Mouse (Mus musculus): ENCODE measurements at regions not wholly inside any gene's neighbourhood (a gene's known extent, or its start where the extent isn't known, plus 50 kb on each side); places are given as distances from the start of the nearest gene placed in this dataset.

DNA sequence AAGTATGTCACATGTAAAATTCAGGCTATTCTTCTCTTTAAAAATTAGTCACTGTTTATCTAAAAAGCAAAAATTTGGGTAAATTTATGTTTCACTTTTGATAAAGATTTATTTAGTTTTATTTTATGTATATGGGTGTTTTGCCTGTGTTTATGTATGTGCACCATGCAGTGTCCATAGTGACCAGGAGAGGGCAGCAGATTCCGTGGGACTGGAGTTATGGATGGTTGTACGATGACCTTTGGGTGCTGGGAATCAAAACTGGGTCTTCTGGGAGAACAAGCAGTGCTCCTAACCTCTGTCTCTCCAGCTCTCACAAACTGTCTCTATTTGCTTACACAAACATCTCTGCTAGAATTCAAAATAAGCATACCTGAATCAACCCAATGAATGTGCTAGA, 146.4 kb upstream of the Habp2 start:
- no peaks in the 10 kb centered on the region for H3K27me3 ChIP-seq (ENCODE audit: control insufficient read depth, insufficient read depth, low read length)
- peak; percentile 37 for TF ChIP-seq CTCF (IDR thresholded peaks at IDR 0.05; ENCODE audit: low read depth)
- no peak for TF ChIP-seq EP300 (optimal IDR thresholded peaks at IDR 0.05)
- DNase-seq (ENCODE audit: low spot score) (no peak), ATAC-seq (ENCODE audit: low FRiP score, low TSS enrichment) (no peak)
- no peak overlapping the region for H3K4me3 ChIP-seq (ENCODE audit: low read depth, low read length)
- H3K36me3 ChIP-seq (ENCODE audit: control insufficient read depth, insufficient read depth, low read length) = no peaks in the 10 kb centered on the region
- H3K4me2 ChIP-seq (replicated peaks; ENCODE audit: low read depth) = no peak overlapping the region
- H3K4me1 ChIP-seq (replicated peaks; ENCODE audit: control insufficient read depth, insufficient read depth) = no peaks in the 10 kb centered on the region
- peaks cover 6% of the 10 kb centered on the region; the same call in 1 of the 2 replicates for H3K9me3 ChIP-seq (ENCODE audit: control insufficient read depth, low read length)
- no peak overlapping the region for H3K27ac ChIP-seq (replicated peaks)
- WGBS = 82% methylated on average over 2 of the region's 2 CpGs
- H3K9ac ChIP-seq (ENCODE audit: low read length) = no peak overlapping the region

DNA sequence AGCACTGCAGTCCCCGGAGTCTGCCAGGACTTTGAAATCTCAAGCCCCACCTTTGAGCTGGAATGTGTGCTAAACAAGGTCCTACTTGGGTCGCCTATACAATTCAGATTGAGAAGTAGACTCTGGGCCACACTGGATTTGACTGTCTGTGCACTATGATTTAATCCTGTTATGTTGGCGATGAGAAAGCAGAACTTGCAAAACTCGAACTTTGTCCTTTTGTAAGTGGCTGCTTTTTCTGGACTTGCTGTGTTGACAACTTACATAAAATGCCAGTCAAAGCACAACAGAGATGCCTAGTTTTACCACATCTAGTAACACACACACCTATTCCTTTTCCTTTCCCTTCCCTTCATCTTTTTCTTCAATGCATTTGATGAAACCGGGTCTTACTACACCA, 142.7 kb upstream of the Habp2 start:
- no peaks in the 10 kb centered on the region for H3K4me1 ChIP-seq (replicated peaks; ENCODE audit: control insufficient read depth, insufficient read depth)
- no peak overlapping the region for H3K4me2 ChIP-seq (replicated peaks; ENCODE audit: low read depth)
- no peak overlapping the region for H3K9ac ChIP-seq (ENCODE audit: low read length)
- DNase-seq (ENCODE audit: low spot score) (no peak), ATAC-seq (ENCODE audit: low FRiP score, low TSS enrichment) (no peak)
- TF ChIP-seq CTCF (IDR thresholded peaks at IDR 0.05; ENCODE audit: low read depth) = no peak
- TF ChIP-seq EP300 (optimal IDR thresholded peaks at IDR 0.05) = no peak
- 72% methylated on average over 5 of the region's 5 CpGs for WGBS
- no peak overlapping the region for H3K27ac ChIP-seq (replicated peaks)
- H3K9me3 ChIP-seq (ENCODE audit: control insufficient read depth, low read length) = peaks cover 6% of the 10 kb centered on the region; the same call in 1 of the 2 replicates
- H3K4me3 ChIP-seq (ENCODE audit: low read depth, low read length) = no peak overlapping the region
- no peaks in the 10 kb centered on the region for H3K36me3 ChIP-seq (ENCODE audit: control insufficient read depth, insufficient read depth, low read length)
- H3K27me3 ChIP-seq (ENCODE audit: control insufficient read depth, insufficient read depth, low read length) = no peaks in the 10 kb centered on the region

DNA sequence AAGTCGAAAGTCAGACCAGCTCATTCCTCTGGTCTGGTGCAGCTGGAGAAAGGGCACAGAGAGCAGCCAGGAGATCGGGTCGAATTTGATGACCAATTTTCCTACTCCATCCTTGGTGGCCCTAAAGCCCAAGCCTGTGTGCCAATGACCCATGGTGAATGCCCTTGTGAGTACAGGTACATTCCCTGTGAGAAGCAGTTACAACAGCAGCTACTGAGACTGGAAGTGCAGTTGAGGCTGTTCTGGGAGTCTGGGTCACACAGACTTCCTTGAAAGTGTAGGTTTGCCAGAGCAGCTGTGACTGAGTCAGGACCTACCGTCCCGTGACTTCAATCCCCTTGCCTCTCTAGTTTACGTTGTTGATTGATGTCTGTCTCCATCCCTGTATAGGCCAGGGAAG, 129.8 kb upstream of the Habp2 start:
- Histone ChIP-seq H3K27me3 (ENCODE audit: control insufficient read depth, insufficient read depth, low read length) (no peaks in the 10 kb centered on the region), H3K4me3 (ENCODE audit: low read depth, low read length) (no peak overlapping the region), H3K36me3 (ENCODE audit: control insufficient read depth, insufficient read depth, low read length) (no peaks in the 10 kb centered on the region), H3K4me1 (replicated peaks; ENCODE audit: control insufficient read depth, insufficient read depth) (no peaks in the 10 kb centered on the region), H3K27ac (replicated peaks) (no peak overlapping the region), H3K9me3 (ENCODE audit: control insufficient read depth, low read length) (no peaks in the 10 kb centered on the region), H3K4me2 (replicated peaks; ENCODE audit: low read depth) (no peak overlapping the region), H3K9ac (ENCODE audit: low read length) (no peak overlapping the region)
- 77% methylated on average over 6 of the region's 6 CpGs for WGBS
- no peak for TF ChIP-seq EP300 (optimal IDR thresholded peaks at IDR 0.05)
- no peak for TF ChIP-seq CTCF (IDR thresholded peaks at IDR 0.05; ENCODE audit: low read depth)
- DNase-seq (ENCODE audit: low spot score) = no peak
- no peak for ATAC-seq (ENCODE audit: low FRiP score, low TSS enrichment)

DNA sequence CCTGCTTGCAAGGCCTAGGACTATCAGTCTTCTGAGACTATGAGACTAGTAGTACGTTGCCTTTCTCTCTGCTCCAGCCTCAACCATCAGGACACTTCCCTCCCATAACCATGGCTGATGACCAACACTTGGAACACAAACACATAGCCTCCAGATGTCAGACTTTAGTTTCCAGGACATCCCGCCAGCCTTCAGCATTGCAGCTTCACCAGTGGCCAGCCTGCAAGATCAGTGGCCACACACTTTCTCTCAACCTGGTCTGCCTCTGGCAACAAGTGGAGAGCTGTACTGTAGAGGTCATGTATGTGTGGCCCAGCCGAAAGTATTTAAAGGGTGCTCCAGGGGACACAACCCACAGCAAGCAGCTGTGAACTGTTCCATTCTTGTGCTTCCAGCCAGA, 124.8 kb upstream of the Habp2 start:
- no peaks in the 10 kb centered on the region for H3K9me3 ChIP-seq (ENCODE audit: control insufficient read depth, low read length)
- H3K27ac ChIP-seq (replicated peaks) = no peak overlapping the region
- H3K4me3 ChIP-seq (ENCODE audit: low read depth, low read length) = no peak overlapping the region
- no peaks in the 10 kb centered on the region for H3K4me1 ChIP-seq (replicated peaks; ENCODE audit: control insufficient read depth, insufficient read depth)
- H3K36me3 ChIP-seq (ENCODE audit: control insufficient read depth, insufficient read depth, low read length) = no peaks in the 10 kb centered on the region
- no peak for TF ChIP-seq CTCF (IDR thresholded peaks at IDR 0.05; ENCODE audit: low read depth)
- ATAC-seq (ENCODE audit: low FRiP score, low TSS enrichment) = no peak
- H3K9ac ChIP-seq (ENCODE audit: low read length) = no peak overlapping the region
- H3K4me2 ChIP-seq (replicated peaks; ENCODE audit: low read depth) = no peak overlapping the region
- H3K27me3 ChIP-seq (ENCODE audit: control insufficient read depth, insufficient read depth, low read length) = no peaks in the 10 kb centered on the region
- no peak for DNase-seq (ENCODE audit: low spot score)
- 69% methylated on average over 3 of the region's 3 CpGs for WGBS

DNA sequence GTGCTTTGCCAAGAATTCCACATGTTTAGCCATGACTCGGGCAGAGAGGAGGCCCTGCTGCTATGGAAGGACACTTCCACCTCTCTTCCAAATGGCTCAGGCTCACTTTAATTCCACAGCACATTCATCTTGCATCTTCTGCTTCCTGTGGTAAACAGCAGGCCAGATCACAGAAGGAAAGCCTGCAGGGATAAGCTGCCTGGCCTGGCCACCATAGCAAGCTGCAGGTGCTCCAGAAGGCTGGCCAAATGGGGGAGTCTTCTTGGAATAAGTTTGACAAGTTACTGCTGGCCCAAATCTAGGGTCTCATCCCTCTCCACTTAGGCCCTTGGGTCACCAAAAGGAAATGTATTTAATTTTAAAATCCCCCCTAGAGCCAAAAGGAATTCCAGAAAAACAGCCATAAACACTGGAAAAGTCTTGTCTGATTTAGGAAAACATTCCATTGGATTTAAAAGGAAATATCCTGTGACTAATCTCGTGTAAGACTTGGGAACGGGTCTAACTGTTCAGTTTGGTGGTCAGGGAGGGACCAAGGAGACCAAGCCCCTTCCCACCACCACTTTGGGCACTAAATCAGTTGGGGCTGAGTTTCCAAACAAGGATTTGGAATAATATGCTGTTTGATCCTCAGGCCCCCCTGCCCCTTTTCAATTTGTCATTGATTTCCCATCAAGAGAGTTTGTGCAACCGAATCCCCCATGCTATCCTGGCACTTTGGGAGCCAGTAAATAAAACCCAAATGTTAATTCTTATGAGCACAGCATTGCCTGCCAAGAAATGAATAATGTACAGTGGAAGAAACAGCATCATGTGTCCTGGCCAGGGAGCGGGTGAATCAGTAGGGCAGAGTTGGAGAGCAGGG, 117.6 kb upstream of the Habp2 start:
- no peak for DNase-seq (ENCODE audit: low spot score)
- ATAC-seq (ENCODE audit: low FRiP score, low TSS enrichment) = no peak
- WGBS = 48% methylated on average over 5 of the region's 5 CpGs
- H3K27me3 ChIP-seq (ENCODE audit: control insufficient read depth, insufficient read depth, low read length) = no peaks in the 10 kb centered on the region
- no peak overlapping the region for H3K4me2 ChIP-seq (replicated peaks; ENCODE audit: low read depth)
- H3K27ac ChIP-seq (replicated peaks) = no peak overlapping the region
- no peaks in the 10 kb centered on the region for H3K36me3 ChIP-seq (ENCODE audit: control insufficient read depth, insufficient read depth, low read length)
- H3K9ac ChIP-seq (ENCODE audit: low read length) = no peak overlapping the region
- H3K9me3 ChIP-seq (ENCODE audit: control insufficient read depth, low read length) = no peaks in the 10 kb centered on the region
- H3K4me1 ChIP-seq (replicated peaks; ENCODE audit: control insufficient read depth, insufficient read depth) = no peaks in the 10 kb centered on the region
- H3K4me3 ChIP-seq (ENCODE audit: low read depth, low read length) = no peak overlapping the region
- no peak for TF ChIP-seq CTCF (IDR thresholded peaks at IDR 0.05; ENCODE audit: low read depth)
- TF ChIP-seq EP300 (optimal IDR thresholded peaks at IDR 0.05) = no peak

DNA sequence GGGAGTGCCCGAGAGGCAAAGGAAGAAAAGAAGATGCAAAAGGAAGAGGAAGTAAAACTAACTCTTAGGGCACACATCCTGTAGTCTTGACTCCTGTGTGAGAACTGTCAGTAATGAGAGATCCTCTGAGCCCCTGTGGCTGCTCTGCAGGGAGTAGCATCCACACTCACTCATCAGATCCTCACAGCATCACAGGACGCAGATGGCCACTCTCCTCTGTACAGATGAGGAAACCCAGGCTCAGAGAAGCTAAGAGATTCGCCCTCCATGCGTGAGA, 117.0 kb upstream of the Habp2 start:
- H3K4me2 ChIP-seq (replicated peaks; ENCODE audit: low read depth) = no peak overlapping the region
- WGBS = 72% methylated on average over 4 of the region's 4 CpGs
- H3K36me3 ChIP-seq (ENCODE audit: control insufficient read depth, insufficient read depth, low read length) = no peaks in the 10 kb centered on the region
- H3K9me3 ChIP-seq (ENCODE audit: control insufficient read depth, low read length) = no peaks in the 10 kb centered on the region
- H3K4me3 ChIP-seq (ENCODE audit: low read depth, low read length) = no peak overlapping the region
- no peaks in the 10 kb centered on the region for H3K4me1 ChIP-seq (replicated peaks; ENCODE audit: control insufficient read depth, insufficient read depth)
- no peak for TF ChIP-seq EP300 (optimal IDR thresholded peaks at IDR 0.05)
- TF ChIP-seq CTCF (IDR thresholded peaks at IDR 0.05; ENCODE audit: low read depth) = no peak
- H3K27ac ChIP-seq (replicated peaks) = no peak overlapping the region
- H3K9ac ChIP-seq (ENCODE audit: low read length) = no peak overlapping the region
- H3K27me3 ChIP-seq (ENCODE audit: control insufficient read depth, insufficient read depth, low read length) = no peaks in the 10 kb centered on the region
- DNase-seq (ENCODE audit: low spot score) = no peak
- no peak for ATAC-seq (ENCODE audit: low FRiP score, low TSS enrichment)

All from stomach, postnatal 0 days (tissue).